Mouse (Mus musculus): Measurements from ENCODE around the gene Alpk3. TPM values are rescaled to one million over a fixed set of nuclear protein-coding genes. Genes with fewer than 3 reads are reported as not detected.
A peak's percentile ranks its signal among the peaks of the same experiment; 100 is the strongest.

The Alpk3 gene
- polyA plus RNA-seq, 1 experiment from 2014 or later: 2.2 TPM

- H3K4me3 ChIP-seq: no peak overlapping the region
- no peaks in the 10 kb centered on the region for H3K9me3 ChIP-seq
- no peaks in the 10 kb centered on the region for H3K27me3 ChIP-seq
- 79% methylated on average over 5 of the region's 5 CpGs for WGBS
- ATAC-seq (ENCODE audit: insufficient number of reproducible peaks, low FRiP score, low TSS enrichment, low read depth): no peak
- H3K4me2 ChIP-seq: no peak overlapping the region
- H3K36me3 ChIP-seq: no peaks in the 10 kb centered on the region
- H3K27ac ChIP-seq: no peak overlapping the region
- no peaks in the 10 kb centered on the region for H3K4me1 ChIP-seq
- H3K9ac ChIP-seq: no peak overlapping the region
Measured at GRCm38 (mm10) chr7:81049966-81050365, 7.4 kb upstream of the Alpk3 start.

DNA sequence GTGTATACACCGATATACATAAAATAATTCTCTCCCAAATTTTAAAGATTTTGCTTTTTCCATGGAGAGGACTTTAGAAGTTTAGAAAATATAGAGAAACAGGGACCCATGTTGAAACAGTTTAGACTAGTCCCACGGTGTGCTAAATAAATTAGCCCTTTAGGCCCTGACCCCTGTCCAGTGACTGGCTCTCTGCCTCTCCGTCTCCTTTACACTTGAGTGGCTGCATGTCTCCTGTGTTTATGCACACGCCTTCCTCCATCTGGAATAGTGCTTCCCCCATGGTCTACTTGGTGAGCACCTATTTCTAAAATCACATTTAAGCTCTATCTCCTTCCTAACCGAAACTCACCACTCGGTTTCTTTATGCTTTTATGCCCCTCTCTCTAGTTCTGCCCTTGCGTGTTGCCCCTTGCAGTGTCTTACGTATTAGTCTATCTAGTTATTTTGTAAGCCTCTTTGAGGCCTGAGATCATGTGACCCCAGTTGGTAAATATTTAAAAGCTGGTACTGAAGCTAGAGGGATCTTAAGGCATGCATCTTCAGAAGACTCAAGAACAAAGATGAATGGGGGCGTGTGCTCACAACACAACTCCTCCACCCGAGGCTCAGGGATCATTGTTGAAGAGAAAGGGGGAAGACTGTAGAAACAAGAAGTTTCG, 1.6 kb upstream of the Alpk3 start:
- no peak overlapping the region for H3K9ac ChIP-seq
- no peak for ATAC-seq (ENCODE audit: insufficient number of reproducible peaks, low FRiP score, low TSS enrichment, low read depth)
- peaks cover 3% of the 10 kb centered on the region for H3K4me1 ChIP-seq
- H3K36me3 ChIP-seq: no peaks in the 10 kb centered on the region
- 79% methylated on average over 11 of the region's 11 CpGs for WGBS
- H3K27me3 ChIP-seq: peaks cover 11% of the 10 kb centered on the region
- H3K27ac ChIP-seq: no peak overlapping the region
- no peak overlapping the region for H3K4me3 ChIP-seq
- no peak overlapping the region for H3K4me2 ChIP-seq
- no peaks in the 10 kb centered on the region for H3K9me3 ChIP-seq

GRCm38 (mm10) chr7:81057901-81058711, 706 bp downstream of the Alpk3 start:
- H3K4me2 ChIP-seq: no peak overlapping the region
- no peaks in the 10 kb centered on the region for H3K9me3 ChIP-seq
- no peaks in the 10 kb centered on the region for H3K36me3 ChIP-seq
- 52% methylated on average over 6 of the region's 6 CpGs for WGBS
- 0 out of 2 replicates have a peak overlapping the region, but pooled peaks have one; percentile 7 for H3K9ac ChIP-seq
- ATAC-seq (ENCODE audit: insufficient number of reproducible peaks, low FRiP score, low TSS enrichment, low read depth): no peak
- H3K27ac ChIP-seq: no peak overlapping the region
- peak overlapping the region; percentile 3; the same call in 1 of the 2 replicates for H3K4me3 ChIP-seq
- H3K27me3 ChIP-seq: peaks cover 11% of the 10 kb centered on the region
- peaks cover 3% of the 10 kb centered on the region for H3K4me1 ChIP-seq

DNA sequence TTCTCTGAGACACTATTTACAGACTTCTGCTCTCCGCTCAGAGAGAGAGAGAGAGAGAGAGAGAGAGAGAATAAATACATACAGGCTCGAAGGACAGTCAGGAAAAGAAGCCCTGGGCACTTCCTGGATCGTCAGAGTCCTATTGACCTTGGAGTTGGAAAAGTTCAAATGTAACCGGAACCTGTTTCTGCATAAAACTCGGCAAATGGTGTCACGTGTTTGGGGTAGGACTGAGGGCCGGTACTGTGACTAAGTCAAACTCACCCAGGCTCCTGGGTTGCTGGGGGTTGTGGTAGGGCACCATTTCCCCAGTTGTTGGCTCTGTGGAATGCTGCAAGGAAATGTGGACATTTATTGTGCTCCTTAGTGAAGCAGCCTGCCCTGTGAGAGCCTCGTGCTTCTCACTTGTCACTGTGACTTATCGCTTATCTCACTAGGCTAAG, 1.3 kb downstream of the Alpk3 start:
- no peaks in the 10 kb centered on the region for H3K36me3 ChIP-seq
- H3K27me3 ChIP-seq: peaks cover 11% of the 10 kb centered on the region
- H3K4me2 ChIP-seq: no peak overlapping the region
- no peak for ATAC-seq (ENCODE audit: insufficient number of reproducible peaks, low FRiP score, low TSS enrichment, low read depth)
- H3K4me1 ChIP-seq: peaks cover 3% of the 10 kb centered on the region
- 0 out of 2 replicates have a peak overlapping the region, but pooled peaks have one; percentile 7 for H3K9ac ChIP-seq
- H3K4me3 ChIP-seq: no peak overlapping the region
- no peak overlapping the region for H3K27ac ChIP-seq
- WGBS: 36% methylated on average over 9 of the region's 9 CpGs
- no peaks in the 10 kb centered on the region for H3K9me3 ChIP-seq

- H3K4me1 ChIP-seq: peaks cover 3% of the 10 kb centered on the region
- no peaks in the 10 kb centered on the region for H3K36me3 ChIP-seq
- no peak for ATAC-seq (ENCODE audit: insufficient number of reproducible peaks, low FRiP score, low TSS enrichment, low read depth)
- no peak overlapping the region for H3K9ac ChIP-seq
- H3K4me2 ChIP-seq: no peak overlapping the region
- H3K9me3 ChIP-seq: no peaks in the 10 kb centered on the region
- H3K27me3 ChIP-seq: peaks cover 11% of the 10 kb centered on the region
- no peak overlapping the region for H3K27ac ChIP-seq
- H3K4me3 ChIP-seq: no peak overlapping the region
- 48% methylated on average over 5 of the region's 5 CpGs for WGBS
Measured at GRCm38 (mm10) chr7:81059388-81059787, 2.0 kb downstream of the Alpk3 start.

DNA sequence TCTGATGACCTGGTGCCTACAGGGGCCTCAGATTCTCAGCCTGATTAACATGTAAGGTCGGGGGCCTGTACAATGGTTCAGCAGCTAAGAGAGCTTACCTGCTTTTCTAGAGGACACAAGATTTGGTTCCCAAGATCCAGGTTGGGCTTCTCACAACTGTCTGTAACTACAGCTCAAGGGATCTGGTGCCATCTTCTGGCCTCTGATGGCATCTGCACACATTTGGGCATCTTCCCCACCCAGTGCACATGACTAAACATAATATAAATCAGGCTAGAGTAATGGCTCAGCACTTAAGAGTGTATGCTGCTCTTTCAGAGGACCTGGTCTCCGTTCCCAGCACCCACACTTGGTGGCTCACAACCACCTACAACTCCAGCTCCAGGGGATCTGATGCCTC, 3.5 kb downstream of the Alpk3 start:
- H3K9me3 ChIP-seq: no peaks in the 10 kb centered on the region
- WGBS: 83% methylated on average over 2 of the region's 2 CpGs
- H3K4me2 ChIP-seq: no peak overlapping the region
- H3K27me3 ChIP-seq: peaks cover 11% of the 10 kb centered on the region
- H3K36me3 ChIP-seq: no peaks in the 10 kb centered on the region
- H3K27ac ChIP-seq: no peak overlapping the region
- H3K4me1 ChIP-seq: peaks cover 3% of the 10 kb centered on the region
- no peak for ATAC-seq (ENCODE audit: insufficient number of reproducible peaks, low FRiP score, low TSS enrichment, low read depth)
- no peak overlapping the region for H3K9ac ChIP-seq
- no peak overlapping the region for H3K4me3 ChIP-seq

DNA sequence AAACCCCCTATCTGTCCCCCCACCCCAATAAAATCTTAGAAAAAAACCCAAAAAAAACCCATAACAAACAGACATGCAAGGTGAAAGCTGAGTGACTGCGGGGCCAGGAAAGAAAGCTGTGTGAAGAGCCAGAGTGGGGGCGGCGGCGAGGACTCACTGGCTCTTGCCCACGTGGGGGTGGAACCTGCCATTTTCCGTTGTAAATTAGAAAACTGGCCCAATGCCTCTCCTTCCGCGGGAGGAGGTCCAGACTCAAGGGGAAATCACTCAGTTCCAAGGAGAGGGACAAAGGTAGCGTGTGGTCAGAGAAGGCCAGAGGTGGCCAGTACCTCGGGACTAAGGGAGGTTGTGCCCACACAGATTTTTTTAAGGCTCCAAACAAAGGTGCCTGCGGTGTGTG, 4.5 kb downstream of the Alpk3 start:
- Histone ChIP-seq H3K27me3 (peaks cover 11% of the 10 kb centered on the region), H3K9me3 (no peaks in the 10 kb centered on the region), H3K36me3 (no peaks in the 10 kb centered on the region), H3K9ac (no peak overlapping the region), H3K4me3 (no peak overlapping the region), H3K4me2 (no peak overlapping the region), H3K4me1 (peaks cover 3% of the 10 kb centered on the region), H3K27ac (no peak overlapping the region)
- no peak for ATAC-seq (ENCODE audit: insufficient number of reproducible peaks, low FRiP score, low TSS enrichment, low read depth)
- WGBS: 73% methylated on average over 11 of the region's 11 CpGs

DNA sequence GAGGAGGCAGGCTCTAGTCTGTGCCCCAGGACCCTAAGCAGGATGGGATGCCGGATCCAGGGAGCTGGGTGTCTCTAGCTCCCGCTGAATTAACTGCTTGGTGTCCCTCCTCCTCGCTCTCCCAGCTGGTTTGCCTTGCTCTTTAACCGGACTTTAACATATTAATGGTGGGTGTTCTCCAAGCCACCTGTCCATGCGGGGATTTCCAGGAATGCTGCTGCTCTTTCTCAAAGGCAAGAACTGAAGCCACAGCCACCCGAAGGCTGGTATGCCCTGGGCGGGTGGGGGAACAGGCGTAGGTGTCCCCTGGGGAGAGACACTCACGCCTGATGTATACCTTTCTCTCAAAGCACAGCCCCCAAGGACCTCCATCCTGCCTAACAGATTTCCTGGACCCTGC, 5.9 kb downstream of the Alpk3 start:
- Histone ChIP-seq H3K4me2 (no peak overlapping the region), H3K27ac (no peak overlapping the region), H3K27me3 (peaks cover 2% of the 10 kb centered on the region; the same call in 1 of the 2 replicates), H3K9me3 (no peaks in the 10 kb centered on the region), H3K4me3 (no peak overlapping the region), H3K36me3 (no peaks in the 10 kb centered on the region), H3K4me1 (peaks cover 1% of the 10 kb centered on the region; the same call in 1 of the 2 replicates), H3K9ac (no peak overlapping the region)
- 61% methylated on average over 9 of the region's 9 CpGs for WGBS
- ATAC-seq (ENCODE audit: insufficient number of reproducible peaks, low FRiP score, low TSS enrichment, low read depth): no peak

DNA sequence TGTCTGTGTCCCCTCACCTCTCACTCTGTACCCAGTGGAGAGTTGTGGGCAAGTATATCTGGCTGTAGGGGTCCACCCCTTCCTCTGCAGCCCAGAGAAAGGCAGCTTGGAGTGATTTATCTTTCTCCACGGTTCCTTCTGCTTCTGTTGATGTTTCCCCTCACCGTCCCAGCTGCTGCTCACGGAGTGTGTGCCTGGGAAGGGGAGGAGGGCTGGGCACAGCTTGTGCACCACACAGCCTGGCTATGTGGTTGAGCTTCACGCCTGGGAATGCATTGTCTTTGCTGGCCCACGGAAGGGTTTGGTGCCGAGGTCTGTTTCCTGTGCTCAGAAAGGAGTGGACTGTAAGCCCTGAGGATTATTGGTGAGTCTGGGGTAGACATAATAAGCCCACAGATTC, 9.3 kb downstream of the Alpk3 start:
- H3K4me1 ChIP-seq: no peaks in the 10 kb centered on the region
- 22% methylated on average over 6 of the region's 6 CpGs for WGBS
- H3K9ac ChIP-seq: no peak overlapping the region
- no peak overlapping the region for H3K27ac ChIP-seq
- no peaks in the 10 kb centered on the region for H3K27me3 ChIP-seq
- H3K4me2 ChIP-seq: no peak overlapping the region
- H3K36me3 ChIP-seq: no peaks in the 10 kb centered on the region
- ATAC-seq (ENCODE audit: insufficient number of reproducible peaks, low FRiP score, low TSS enrichment, low read depth): no peak
- no peak overlapping the region for H3K4me3 ChIP-seq
- H3K9me3 ChIP-seq: no peaks in the 10 kb centered on the region

DNA sequence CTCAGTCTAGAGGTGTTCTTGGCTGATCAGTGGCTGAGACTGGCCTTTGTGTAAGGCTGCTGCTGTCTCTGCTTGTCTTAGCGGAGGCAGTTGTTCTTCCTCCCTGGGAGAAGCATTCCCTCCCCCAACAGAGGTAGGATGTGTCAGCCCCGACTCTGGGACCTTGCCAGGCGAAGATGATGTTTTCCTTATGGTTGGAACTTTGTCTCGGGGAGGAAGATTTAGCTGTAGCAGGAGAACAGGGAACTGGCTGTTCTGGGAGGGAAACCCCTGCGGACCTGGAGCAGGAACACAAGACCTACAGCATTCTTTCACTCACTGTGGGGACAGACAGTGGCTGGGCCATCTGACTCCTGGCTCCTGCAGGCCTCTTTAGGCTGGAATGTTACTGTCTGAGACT, 15.1 kb downstream of the Alpk3 start:
- H3K4me2 ChIP-seq: no peak overlapping the region
- H3K4me1 ChIP-seq: peaks cover 21% of the 10 kb centered on the region
- ATAC-seq (ENCODE audit: insufficient number of reproducible peaks, low FRiP score, low TSS enrichment, low read depth): no peak
- WGBS: 34% methylated on average over 5 of the region's 5 CpGs
- H3K27ac ChIP-seq: peak overlapping the region; percentile 34; the same call in 1 of the 2 replicates
- H3K4me3 ChIP-seq: no peak overlapping the region
- H3K27me3 ChIP-seq: no peaks in the 10 kb centered on the region
- no peak overlapping the region for H3K9ac ChIP-seq
- no peaks in the 10 kb centered on the region for H3K9me3 ChIP-seq
- no peaks in the 10 kb centered on the region for H3K36me3 ChIP-seq

DNA sequence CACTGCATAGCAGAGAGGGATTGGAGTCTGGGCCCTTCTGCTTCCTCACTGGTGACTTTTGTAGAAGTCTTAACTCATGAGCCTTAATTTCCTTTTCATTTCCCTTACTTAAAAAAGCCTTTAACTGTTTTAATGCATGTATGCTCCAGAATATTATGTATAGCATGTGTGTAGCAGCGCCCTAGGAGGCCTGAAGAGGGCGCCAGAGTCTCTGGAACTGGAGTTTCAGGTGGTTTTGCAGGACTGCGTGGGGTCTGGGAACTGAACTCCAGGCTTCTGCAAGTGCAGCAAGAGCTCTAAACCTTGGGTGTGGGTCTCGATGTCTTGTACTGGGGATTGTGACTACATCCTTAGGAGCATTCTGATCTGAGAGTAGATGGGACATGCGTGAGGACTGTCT, 15.9 kb downstream of the Alpk3 start:
- H3K9me3 ChIP-seq: no peaks in the 10 kb centered on the region
- no peak overlapping the region for H3K9ac ChIP-seq
- no peak for ATAC-seq (ENCODE audit: insufficient number of reproducible peaks, low FRiP score, low TSS enrichment, low read depth)
- no peaks in the 10 kb centered on the region for H3K27me3 ChIP-seq
- no peaks in the 10 kb centered on the region for H3K36me3 ChIP-seq
- 81% methylated on average over 5 of the region's 5 CpGs for WGBS
- H3K4me1 ChIP-seq: peaks cover 25% of the 10 kb centered on the region
- H3K4me3 ChIP-seq: no peak overlapping the region
- H3K4me2 ChIP-seq: no peak overlapping the region
- H3K27ac ChIP-seq: no peak overlapping the region; the same call in 1 of the 2 replicates

- 42% methylated on average over 9 of the region's 9 CpGs for WGBS
- no peak for ATAC-seq (ENCODE audit: insufficient number of reproducible peaks, low FRiP score, low TSS enrichment, low read depth)
- Histone ChIP-seq H3K9me3 (no peaks in the 10 kb centered on the region), H3K9ac (no peak overlapping the region), H3K4me1 (peaks cover 29% of the 10 kb centered on the region), H3K4me2 (no peak overlapping the region), H3K36me3 (no peaks in the 10 kb centered on the region), H3K27ac (no peak overlapping the region), H3K27me3 (no peaks in the 10 kb centered on the region), H3K4me3 (no peak overlapping the region)
Measured at GRCm38 (mm10) chr7:81074546-81074945, 17.1 kb downstream of the Alpk3 start.

All from limb, embryonic 15.5 days (tissue).